Mouse (Mus musculus) heart, adult 2 months (tissue): ENCODE results near the gene Arv1. TPM values are rescaled to one million over a fixed set of nuclear protein-coding genes. Genes with fewer than 3 reads are reported as not detected.

Experiments
- DNase-seq, 2 experiments: peaks; one replicate each; pipeline ENCODE4 v3.0.0; 2021
- H3K27ac ChIP-seq: fragments of 200-600 bp; 2 replicates; pipeline ENCODE4 v1.8.1; 2022
- H3K27me3 ChIP-seq: fragments of 200-500 bp; 2 replicates; pipeline ENCODE4 v1.6.1; 2012; ENCODE audit warnings: mild to moderate bottlenecking, low read length, inconsistent platforms, mixed read lengths; ENCODE audit not compliant: control insufficient read depth, insufficient read depth
- H3K36me3 ChIP-seq: fragments of 200-500 bp; 2 replicates; pipeline ENCODE4 v1.6.1; 2012; ENCODE audit warnings: low read length, inconsistent platforms; ENCODE audit not compliant: control insufficient read depth, insufficient read depth
- H3K4me1 ChIP-seq: fragments of 200-500 bp; 2 replicates; pipeline ENCODE4 v1.6.1; 2011; ENCODE audit warnings: low read length; ENCODE audit not compliant: control insufficient read depth, insufficient read depth
- H3K4me3 ChIP-seq: fragments of 200-600 bp; 2 replicates; pipeline ENCODE4 v1.8.1; 2022
- H3K79me2 ChIP-seq: fragments of 200-500 bp; replicated peaks from 2 replicates; pipeline ENCODE4 v1.6.1; 2012; ENCODE audit warnings: mild to moderate bottlenecking, inconsistent platforms, low read length, moderate library complexity, mixed read lengths; ENCODE audit not compliant: control insufficient read depth, insufficient read depth
- H3K9ac ChIP-seq: fragments of 200-500 bp; 2 replicates; pipeline ENCODE4 v1.6.1; 2012; ENCODE audit warnings: low read depth, mild to moderate bottlenecking, control low read depth, inconsistent platforms, low read length, mixed read lengths
- CTCF ChIP-seq: fragments of 200-600 bp; IDR thresholded peaks from 2 replicates; pipeline ENCODE4 v1.8.1; 2022; ENCODE audit warnings: antibody characterized with exemption, mild to moderate bottlenecking, moderate library complexity
- EP300 ChIP-seq: fragments of 200-500 bp; IDR thresholded peaks from 2 replicates; pipeline ENCODE4 v1.6.1; 2011; ENCODE audit warnings: low read depth, low read length, control low read depth; ENCODE audit not compliant: insufficient read depth
- POLR2A ChIP-seq: fragments of 200-500 bp; IDR thresholded peaks from 2 replicates; pipeline ENCODE4 v1.6.1; 2011; ENCODE audit warnings: mild to moderate bottlenecking, low read depth, low read length, control low read depth; ENCODE audit not compliant: insufficient read depth
- WGBS: fragments of 180-500 bp; shearing (Covaris S2); methylation state at CpG from one replicate; pipeline ENCODE4 v1.1.7; 2018; 5-methylcytosine and 5-hydroxymethylcytosine counted together
- intact Hi-C: fragments of 180-260 bp; cut with DNase I; formaldehyde crosslinking; loops from one replicate; pipeline ENCODE4 v1.15.1; 2025
- polyA plus RNA-seq: library from polyadenylated mRNA; depleted of rRNA; stranded (reverse); fragments of >200 nt; gene quantifications from 2 replicates; pipeline ENCODE4 v1.2.3, GENCODE M21; 2012
- total RNA-seq, 2 experiments: library from RNA; stranded (reverse); gene quantifications; 2 replicates each; pipeline ENCODE4 v1.2.3; 2021

Arv1 gene
- total and polyA plus RNA-seq, 3 experiments: 3.1 to 9.5 (median 4.2) TPM

DNA sequence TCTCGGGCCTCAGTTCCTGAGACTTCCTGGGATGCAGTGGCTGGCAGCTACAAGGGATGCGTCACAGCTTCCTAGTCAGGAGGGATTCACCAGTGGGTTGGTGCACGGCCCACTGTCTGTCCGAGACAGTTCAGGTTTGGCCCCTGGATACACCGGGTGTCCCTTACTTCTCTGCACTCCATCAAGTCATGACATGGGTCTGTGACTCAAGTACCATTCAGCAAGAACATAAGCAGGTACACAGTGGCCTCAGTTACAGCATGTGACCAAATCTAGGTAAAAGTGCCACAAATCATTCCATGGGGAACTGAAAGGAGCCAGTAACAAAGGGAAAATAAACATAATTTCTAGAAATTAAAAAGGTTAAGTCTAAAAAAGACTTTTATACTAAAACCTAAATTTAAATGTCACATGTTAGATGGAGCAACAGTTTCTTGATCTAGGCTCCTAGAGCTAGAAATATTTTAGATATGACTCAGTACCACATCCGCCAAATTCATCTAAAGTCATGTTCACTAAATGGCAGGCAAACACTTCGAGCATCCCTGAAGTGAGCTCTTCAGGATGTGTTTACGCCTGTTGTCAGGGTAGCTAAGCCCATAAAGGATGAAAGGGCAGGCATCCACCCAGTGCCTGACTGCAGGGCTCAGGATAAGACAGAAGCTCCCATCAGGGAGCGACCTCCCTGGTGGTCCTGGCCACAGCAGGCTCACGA lies 40.7 kb upstream of the Arv1 start:
- intact Hi-C loops: no loop called here
- Histone ChIP-seq H3K27ac (no peak overlapping the region), H3K27me3 (no peaks in the 10 kb centered on the region), H3K79me2 (no peaks in the 10 kb centered on the region), H3K4me1 (no peaks in the 10 kb centered on the region), H3K4me3 (no peak overlapping the region), H3K9ac (no peak overlapping the region), H3K36me3 (no peaks in the 10 kb centered on the region)
- DNase-seq: no peak
- TF ChIP-seq POLR2A: no peak
- TF ChIP-seq CTCF: no peak
- TF ChIP-seq EP300: no peak
- WGBS: 88% methylated on average over 10 of the region's 10 CpGs

DNA sequence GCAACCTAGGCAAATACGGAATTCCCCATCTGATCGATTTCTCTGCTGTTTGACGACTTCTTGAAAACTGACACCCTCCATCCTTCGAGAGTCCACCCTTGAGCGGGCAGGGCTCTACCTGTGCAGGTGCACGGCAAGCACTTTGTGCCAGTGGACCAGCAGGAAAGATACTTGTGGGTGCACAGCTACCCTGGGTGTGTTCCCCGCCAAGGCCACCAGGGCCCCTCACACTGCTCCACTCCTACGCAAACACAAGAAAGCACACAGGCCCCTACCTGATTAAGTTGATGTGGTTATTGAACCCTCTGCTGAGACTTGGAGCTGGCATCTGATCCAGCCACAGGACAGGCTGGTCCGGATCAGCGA lies 40.2 kb upstream of the Arv1 start:
- no peak for DNase-seq
- H3K36me3 ChIP-seq: no peaks in the 10 kb centered on the region
- H3K27me3 ChIP-seq: no peaks in the 10 kb centered on the region
- H3K4me1 ChIP-seq: no peaks in the 10 kb centered on the region
- H3K79me2 ChIP-seq: no peaks in the 10 kb centered on the region
- intact Hi-C loops: no loop called here
- H3K4me3 ChIP-seq: no peak overlapping the region
- WGBS: 92% methylated on average over 10 of the region's 10 CpGs
- no peak overlapping the region for H3K9ac ChIP-seq
- no peak overlapping the region for H3K27ac ChIP-seq
- TF ChIP-seq EP300 (no peak), CTCF (no peak), POLR2A (no peak)

DNA sequence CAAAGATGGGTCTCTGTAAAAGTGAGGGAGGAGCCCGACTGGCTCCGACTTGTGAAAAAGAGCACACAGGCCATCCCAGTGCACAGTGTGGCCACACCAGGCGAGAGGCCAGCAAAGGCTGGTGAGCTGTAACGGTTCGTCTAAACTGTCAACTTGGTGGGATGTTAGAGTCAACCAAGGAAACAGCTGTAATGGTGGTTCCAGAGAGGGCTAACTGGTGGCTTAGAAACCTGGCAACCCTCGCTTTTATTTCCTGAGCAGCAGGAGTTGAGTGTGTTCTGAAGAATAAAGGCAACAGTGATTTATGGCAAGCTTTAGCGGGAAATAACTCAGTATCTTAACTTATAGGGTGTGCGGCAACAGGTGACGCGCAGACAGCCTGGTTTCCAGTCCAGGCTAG lies 39.7 kb upstream of the Arv1 start:
- Histone ChIP-seq H3K4me3 (no peak overlapping the region), H3K27me3 (no peaks in the 10 kb centered on the region), H3K4me1 (no peaks in the 10 kb centered on the region), H3K79me2 (no peaks in the 10 kb centered on the region), H3K9ac (no peak overlapping the region), H3K27ac (no peak overlapping the region), H3K36me3 (no peaks in the 10 kb centered on the region)
- TF ChIP-seq POLR2A (no peak), CTCF (no peak), EP300 (no peak)
- intact Hi-C loops: no loop called here
- DNase-seq: no peak
- 94% methylated on average over 10 of the region's 10 CpGs for WGBS

DNA sequence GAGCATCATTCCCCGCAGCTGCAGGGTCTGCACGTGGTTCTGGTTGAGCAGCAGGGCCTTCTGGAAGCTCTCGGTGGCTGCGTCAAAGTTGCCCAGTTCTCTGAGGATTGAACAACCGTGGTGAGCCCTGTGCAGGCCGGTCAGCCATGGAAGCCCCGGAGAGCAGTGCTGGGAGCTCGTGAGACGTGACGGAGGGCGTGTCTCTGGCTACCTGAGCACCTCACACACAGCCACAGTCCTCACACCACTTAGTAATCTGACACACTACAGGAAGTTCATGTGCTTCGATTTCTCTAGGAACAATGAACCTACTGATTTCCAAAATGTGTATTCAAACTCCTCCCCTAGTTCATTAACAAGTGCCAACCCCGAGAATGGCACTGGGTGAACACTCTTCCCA lies 33.0 kb upstream of the Arv1 start:
- Histone ChIP-seq H3K36me3 (no peaks in the 10 kb centered on the region), H3K9ac (no peak overlapping the region), H3K27me3 (no peaks in the 10 kb centered on the region), H3K27ac (no peak overlapping the region), H3K4me1 (no peaks in the 10 kb centered on the region), H3K4me3 (no peak overlapping the region), H3K79me2 (no peaks in the 10 kb centered on the region)
- no peak for DNase-seq
- 91% methylated on average over 13 of the region's 13 CpGs for WGBS
- TF ChIP-seq CTCF (no peak), POLR2A (no peak), EP300 (no peak)
- intact Hi-C loops: no loop called here

DNA sequence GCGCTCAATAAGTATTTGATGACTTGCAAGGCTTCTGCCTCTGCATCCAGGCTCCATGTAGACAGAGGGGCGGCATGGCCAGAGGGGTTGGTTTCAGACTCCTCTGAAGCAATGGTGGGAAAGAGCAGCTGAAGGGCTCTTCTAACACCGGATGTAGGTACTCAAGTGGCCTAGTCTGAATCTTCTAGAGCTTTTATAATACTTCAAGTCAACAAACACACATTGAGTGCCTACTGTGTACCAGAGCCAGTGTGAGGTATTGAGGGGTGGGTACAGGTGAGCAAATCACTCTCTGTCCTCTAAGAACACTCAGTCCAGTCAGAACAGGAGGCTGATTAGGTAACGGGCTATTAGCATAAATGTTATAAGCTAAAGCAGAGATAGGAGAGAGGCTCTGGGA lies 30.2 kb upstream of the Arv1 start:
- WGBS: 95% methylated on average over 4 of the region's 4 CpGs

DNA sequence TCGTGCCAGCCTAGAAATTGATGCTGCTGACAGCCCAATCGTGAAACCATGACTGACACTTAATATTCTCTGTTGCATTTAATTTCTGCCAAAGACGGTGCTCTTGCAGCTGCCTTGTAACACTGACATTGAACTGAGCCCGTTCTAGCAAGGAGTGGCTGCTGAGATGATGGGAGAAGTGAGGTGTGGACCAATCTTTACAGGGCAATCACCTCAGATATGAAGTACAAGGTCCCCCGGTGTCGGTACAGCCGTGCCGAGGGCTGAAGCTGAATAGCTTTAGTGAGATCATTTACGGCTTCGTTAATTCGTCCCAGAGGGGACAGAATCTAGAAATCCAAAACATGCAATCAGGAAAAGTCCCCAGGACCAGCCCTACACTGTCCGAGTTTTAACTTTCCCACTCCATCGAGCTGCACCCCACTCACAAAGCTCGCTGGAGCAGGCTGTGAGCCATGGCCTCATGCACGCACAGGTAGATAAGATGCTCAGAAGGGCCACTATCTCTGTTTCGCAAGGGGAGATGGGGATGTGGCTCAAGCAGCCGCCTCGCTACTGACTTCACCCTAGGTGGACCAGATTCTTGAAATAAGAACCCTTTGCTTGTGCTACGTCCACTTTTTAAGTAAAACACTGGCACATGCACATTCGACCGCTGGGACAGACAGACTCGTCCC lies 26.4 kb upstream of the Arv1 start:
- no peak overlapping the region for H3K27ac ChIP-seq
- H3K79me2 ChIP-seq: no peaks in the 10 kb centered on the region
- TF ChIP-seq CTCF (no peak), POLR2A (no peak), EP300 (no peak)
- no peak overlapping the region for H3K4me3 ChIP-seq
- WGBS: 94% methylated on average over 22 of the region's 22 CpGs
- peaks cover 1% of the 10 kb centered on the region for H3K4me1 ChIP-seq
- DNase-seq: no peak
- intact Hi-C loops: no loop called here
- H3K27me3 ChIP-seq: no peaks in the 10 kb centered on the region
- H3K36me3 ChIP-seq: no peaks in the 10 kb centered on the region
- H3K9ac ChIP-seq: no peak overlapping the region

More for the DNA sequence above, 30.2 kb upstream of the Arv1 start:
- Histone ChIP-seq H3K27me3 (no peaks in the 10 kb centered on the region), H3K4me3 (no peak overlapping the region), H3K9ac (no peak overlapping the region), H3K79me2 (no peaks in the 10 kb centered on the region), H3K4me1 (no peaks in the 10 kb centered on the region), H3K36me3 (no peaks in the 10 kb centered on the region), H3K27ac (no peak overlapping the region)
- no peak for DNase-seq
- TF ChIP-seq POLR2A (no peak), CTCF (no peak), EP300 (no peak)
- intact Hi-C loops: no loop called here
